Mouse (Mus musculus): ENCODE measurements at regions not wholly inside any gene's neighbourhood (a gene's known extent, or its start where the extent isn't known, plus 50 kb on each side); places are given as distances from the start of the nearest gene placed in this dataset.

GRCm38 (mm10) chr12:52622398-52622797, 76.8 kb upstream of the Akap6 start:
- no peak for DNase-seq (ENCODE audit: low spot score in 2 of 2)

- no peak for DNase-seq (ENCODE audit: low spot score in 2 of 2)
Measured at GRCm38 (mm10) chr12:52623416-52624108, 75.6 kb upstream of the Akap6 start.

GRCm38 (mm10) chr12:52624871-52625270, 74.3 kb upstream of the Akap6 start:
- DNase-seq (ENCODE audit: low spot score in 2 of 2): no peak

GRCm38 (mm10) chr12:52628771-52629170, 70.4 kb upstream of the Akap6 start:
- DNase-seq (ENCODE audit: low spot score in 2 of 2): no peak

- no peak for DNase-seq (ENCODE audit: low spot score in 2 of 2)
Measured at GRCm38 (mm10) chr12:52635121-52635878, 63.9 kb upstream of the Akap6 start.

GRCm38 (mm10) chr12:52636186-52636881, 62.8 kb upstream of the Akap6 start:
- DNase-seq (ENCODE audit: low spot score in 2 of 2): no peak

GRCm38 (mm10) chr12:52636920-52637319, 62.3 kb upstream of the Akap6 start:
- DNase-seq (ENCODE audit: low spot score in 2 of 2): no peak

GRCm38 (mm10) chr12:52637506-52638249, 61.5 kb upstream of the Akap6 start:
- DNase-seq (ENCODE audit: low spot score in 2 of 2): peak in 1 of 2 experiments; percentile 57

- DNase-seq (ENCODE audit: low spot score in 2 of 2): no peak
Measured at GRCm38 (mm10) chr12:52638461-52638860, 60.7 kb upstream of the Akap6 start.

- DNase-seq (ENCODE audit: low spot score in 2 of 2): no peak
Measured at GRCm38 (mm10) chr12:52644059-52644458, 55.1 kb upstream of the Akap6 start.
